Mouse (Mus musculus): ENCODE results near the gene Gm10401. TPM values are rescaled to one million over a fixed set of nuclear protein-coding genes. Genes with fewer than 3 reads are reported as not detected.

Gene Gm10401
- polyA plus RNA-seq, 1 experiment from 2014 or later: 25.1 TPM

DNA sequence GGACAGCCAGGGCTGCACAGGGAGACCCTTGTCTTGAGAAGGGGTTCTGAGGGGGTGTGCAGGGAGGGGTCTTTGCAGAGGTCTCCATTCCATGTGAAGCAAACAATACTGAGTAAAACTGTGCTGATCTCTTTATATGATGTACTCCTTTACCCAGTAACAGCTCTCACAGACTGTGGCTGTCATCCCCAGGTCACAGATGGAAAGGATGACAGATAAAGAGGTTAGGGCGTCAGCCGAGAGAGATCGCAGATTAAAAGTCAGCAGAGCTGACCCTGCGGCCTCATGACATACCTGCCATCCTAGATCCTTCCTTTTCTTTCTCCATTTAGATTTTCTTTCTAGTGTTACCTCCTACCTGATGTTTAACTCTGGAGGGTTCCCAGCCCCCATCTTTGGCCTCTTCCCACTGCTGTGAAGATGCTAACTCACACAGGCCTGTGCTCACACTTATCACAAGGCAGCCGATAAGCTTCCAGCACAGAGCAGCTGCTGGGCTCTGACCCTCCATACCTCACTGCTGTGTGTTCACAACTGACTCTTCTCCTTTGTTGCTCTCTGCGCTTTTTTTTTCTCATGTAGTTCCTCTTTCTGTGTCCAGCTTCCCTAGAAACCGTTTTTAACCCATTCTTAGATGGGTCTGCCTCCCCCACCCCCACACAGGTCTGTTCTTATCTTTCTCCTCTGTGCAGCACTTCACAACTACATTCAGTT lies 39.4 kb downstream of the Gm10401 start:
- no peaks in the 10 kb centered on the region for H3K27me3 ChIP-seq (replicated peaks; ENCODE audit: control insufficient read depth, insufficient read depth, low read length)
- peak; percentile 77 for ATAC-seq (replicated peaks; ENCODE audit: low FRiP score)
- H3K4me1 ChIP-seq (replicated peaks; ENCODE audit: control insufficient read depth, insufficient read depth, low read length): peaks cover 78% of the 10 kb centered on the region
- WGBS: 25% methylated on average over 7 of the region's 7 CpGs
- DNase-seq (ENCODE audit: low spot score): peak; percentile 56
- H3K9ac ChIP-seq (ENCODE audit: low read depth, low read length): no peak overlapping the region
- peak overlapping the region; percentile 54 for H3K4me2 ChIP-seq
- H3K4me3 ChIP-seq (ENCODE audit: low read depth, low read length): no peak overlapping the region
- no peaks in the 10 kb centered on the region for H3K9me3 ChIP-seq (ENCODE audit: control insufficient read depth, low read length)
- H3K27ac ChIP-seq (ENCODE audit: low read depth, low read length): peak overlapping the region; percentile 83
- peaks cover 4% of the 10 kb centered on the region; the same call in 1 of the 2 replicates for H3K36me3 ChIP-seq (ENCODE audit: control insufficient read depth, insufficient read depth, low read length)

DNA sequence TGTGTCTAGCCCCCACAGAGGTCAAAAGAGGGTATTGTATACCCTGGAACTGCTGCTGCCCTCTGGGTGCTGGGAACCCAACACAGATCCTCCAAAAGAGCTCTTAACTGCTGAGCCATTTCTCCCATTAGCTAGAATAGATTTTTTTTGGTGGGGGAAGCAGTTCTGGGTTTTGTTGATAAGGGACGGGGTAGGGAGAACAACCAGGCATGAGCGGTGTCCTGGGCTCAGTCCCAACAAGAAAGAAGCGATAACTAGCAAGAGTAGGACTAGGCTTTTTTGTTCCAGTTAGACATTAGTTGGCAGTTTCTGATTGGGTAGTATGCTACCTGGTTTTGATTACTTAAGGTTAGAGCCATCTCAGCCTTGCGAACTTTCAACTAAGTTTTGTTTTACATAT lies 40.9 kb downstream of the Gm10401 start:
- whole genome bisulfite sequencing: 51% methylated on average over 4 of the region's 4 CpGs
- H3K4me2 ChIP-seq: peak overlapping the region; percentile 47
- H3K4me3 ChIP-seq (ENCODE audit: low read depth, low read length): no peak overlapping the region
- H3K36me3 ChIP-seq (ENCODE audit: control insufficient read depth, insufficient read depth, low read length): peaks cover 2% of the 10 kb centered on the region; the same call in 1 of the 2 replicates
- H3K9me3 ChIP-seq (ENCODE audit: control insufficient read depth, low read length): no peaks in the 10 kb centered on the region
- H3K27ac ChIP-seq (ENCODE audit: low read depth, low read length): peak overlapping the region; percentile 73
- peaks cover 91% of the 10 kb centered on the region for H3K4me1 ChIP-seq (replicated peaks; ENCODE audit: control insufficient read depth, insufficient read depth, low read length)
- peak; percentile 67 for ATAC-seq (replicated peaks; ENCODE audit: low FRiP score)
- no peak overlapping the region for H3K9ac ChIP-seq (ENCODE audit: low read depth, low read length)
- DNase-seq (ENCODE audit: low spot score): no peak
- H3K27me3 ChIP-seq (replicated peaks; ENCODE audit: control insufficient read depth, insufficient read depth, low read length): no peaks in the 10 kb centered on the region

DNA sequence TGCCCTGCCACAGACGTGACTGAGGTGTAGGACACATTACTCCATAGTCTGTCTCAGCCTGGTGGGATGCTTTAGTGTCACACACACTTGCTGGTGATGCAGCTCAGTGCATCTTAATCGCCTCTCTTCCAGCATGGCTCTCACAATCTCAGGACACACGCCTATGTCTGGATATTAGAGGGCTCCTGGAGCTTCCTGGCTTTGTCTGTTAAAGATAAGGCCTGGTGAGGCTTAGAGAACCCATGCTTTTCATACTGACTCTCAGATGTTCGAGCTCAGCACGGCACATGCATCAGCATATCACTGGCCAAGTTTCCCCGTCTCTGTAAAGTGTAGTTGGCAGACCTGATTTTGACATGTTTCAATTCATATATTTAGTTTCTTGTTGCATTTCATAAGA lies 42.7 kb downstream of the Gm10401 start:
- WGBS: 37% methylated on average over 6 of the region's 6 CpGs
- H3K4me2 ChIP-seq: peak overlapping the region; percentile 42
- H3K27ac ChIP-seq (ENCODE audit: low read depth, low read length): peak overlapping the region; percentile 30
- H3K4me1 ChIP-seq (replicated peaks; ENCODE audit: control insufficient read depth, insufficient read depth, low read length): peaks cover 97% of the 10 kb centered on the region
- no peaks in the 10 kb centered on the region for H3K9me3 ChIP-seq (ENCODE audit: control insufficient read depth, low read length)
- peak; percentile 82 for ATAC-seq (replicated peaks; ENCODE audit: low FRiP score)
- H3K27me3 ChIP-seq (replicated peaks; ENCODE audit: control insufficient read depth, insufficient read depth, low read length): no peaks in the 10 kb centered on the region
- H3K4me3 ChIP-seq (ENCODE audit: low read depth, low read length): no peak overlapping the region
- no peaks in the 10 kb centered on the region for H3K36me3 ChIP-seq (ENCODE audit: control insufficient read depth, insufficient read depth, low read length)
- no peak overlapping the region for H3K9ac ChIP-seq (ENCODE audit: low read depth, low read length)
- no peak for DNase-seq (ENCODE audit: low spot score)

GRCm38 (mm10) chr5:115053791-115054396 lies 44.2 kb downstream of the Gm10401 start:
- no peak for DNase-seq (ENCODE audit: low spot score)
- no peak overlapping the region for H3K9ac ChIP-seq (ENCODE audit: low read depth, low read length)

GRCm38 (mm10) chr5:115052546-115052945 lies 45.5 kb downstream of the Gm10401 start:
- no peak for DNase-seq (ENCODE audit: low spot score)
- no peak for ATAC-seq (replicated peaks; ENCODE audit: low FRiP score)

More at GRCm38 (mm10) chr5:115053791-115054396, 44.2 kb downstream of the Gm10401 start:
- 83% methylated on average over 22 of the region's 22 CpGs for WGBS
- Histone ChIP-seq H3K27ac (ENCODE audit: low read depth, low read length) (peak overlapping the region; percentile 44), H3K4me1 (replicated peaks; ENCODE audit: control insufficient read depth, insufficient read depth, low read length) (peaks cover 88% of the 10 kb centered on the region), H3K27me3 (replicated peaks; ENCODE audit: control insufficient read depth, insufficient read depth, low read length) (no peaks in the 10 kb centered on the region), H3K4me2 (peak overlapping the region; percentile 2), H3K9me3 (ENCODE audit: control insufficient read depth, low read length) (no peaks in the 10 kb centered on the region), H3K36me3 (ENCODE audit: control insufficient read depth, insufficient read depth, low read length) (no peaks in the 10 kb centered on the region), H3K4me3 (ENCODE audit: low read depth, low read length) (no peak overlapping the region)
- peak; percentile 63 for ATAC-seq (replicated peaks; ENCODE audit: low FRiP score)

GRCm38 (mm10) chr5:115050776-115051175 lies 47.3 kb downstream of the Gm10401 start:
- Histone ChIP-seq H3K4me3 (ENCODE audit: low read depth, low read length) (no peak overlapping the region), H3K4me2 (no peak overlapping the region), H3K4me1 (replicated peaks; ENCODE audit: control insufficient read depth, insufficient read depth, low read length) (peaks cover 58% of the 10 kb centered on the region), H3K36me3 (ENCODE audit: control insufficient read depth, insufficient read depth, low read length) (no peaks in the 10 kb centered on the region), H3K27me3 (replicated peaks; ENCODE audit: control insufficient read depth, insufficient read depth, low read length) (no peaks in the 10 kb centered on the region), H3K9ac (ENCODE audit: low read depth, low read length) (no peak overlapping the region), H3K9me3 (ENCODE audit: control insufficient read depth, low read length) (no peaks in the 10 kb centered on the region), H3K27ac (ENCODE audit: low read depth, low read length) (no peak overlapping the region)
- DNase-seq (ENCODE audit: low spot score) (no peak), ATAC-seq (replicated peaks; ENCODE audit: low FRiP score) (no peak)
- 73% methylated on average over 6 of the region's 6 CpGs for WGBS

More at GRCm38 (mm10) chr5:115052546-115052945, 45.5 kb downstream of the Gm10401 start:
- no peak overlapping the region for H3K4me3 ChIP-seq (ENCODE audit: low read depth, low read length)
- 73% methylated on average over 8 of the region's 8 CpGs for WGBS
- no peaks in the 10 kb centered on the region for H3K9me3 ChIP-seq (ENCODE audit: control insufficient read depth, low read length)
- H3K4me1 ChIP-seq (replicated peaks; ENCODE audit: control insufficient read depth, insufficient read depth, low read length): peaks cover 76% of the 10 kb centered on the region
- no peaks in the 10 kb centered on the region for H3K36me3 ChIP-seq (ENCODE audit: control insufficient read depth, insufficient read depth, low read length)
- H3K27me3 ChIP-seq (replicated peaks; ENCODE audit: control insufficient read depth, insufficient read depth, low read length): no peaks in the 10 kb centered on the region
- no peak overlapping the region for H3K27ac ChIP-seq (ENCODE audit: low read depth, low read length)
- no peak overlapping the region for H3K4me2 ChIP-seq
- no peak overlapping the region for H3K9ac ChIP-seq (ENCODE audit: low read depth, low read length)

GRCm38 (mm10) chr5:115049692-115050091 lies 48.4 kb downstream of the Gm10401 start:
- Histone ChIP-seq H3K27ac (ENCODE audit: low read depth, low read length) (no peak overlapping the region), H3K9ac (ENCODE audit: low read depth, low read length) (no peak overlapping the region), H3K4me2 (no peak overlapping the region), H3K27me3 (replicated peaks; ENCODE audit: control insufficient read depth, insufficient read depth, low read length) (no peaks in the 10 kb centered on the region), H3K4me3 (ENCODE audit: low read depth, low read length) (no peak overlapping the region), H3K36me3 (ENCODE audit: control insufficient read depth, insufficient read depth, low read length) (no peaks in the 10 kb centered on the region), H3K4me1 (replicated peaks; ENCODE audit: control insufficient read depth, insufficient read depth, low read length) (peaks cover 55% of the 10 kb centered on the region), H3K9me3 (ENCODE audit: control insufficient read depth, low read length) (no peaks in the 10 kb centered on the region)
- ATAC-seq (replicated peaks; ENCODE audit: low FRiP score) (no peak), DNase-seq (ENCODE audit: low spot score) (no peak)
- 81% methylated on average over 6 of the region's 6 CpGs for WGBS

All from liver, embryonic 11.5 days (tissue).